Mouse (Mus musculus) bone marrow macrophage, adult 2 months (primary cell): ENCODE measurements around the gene Dclre1a.
"Not testable (repeated sequence)": the region's sequence is repeated elsewhere in the genome, so short reads cannot be mapped to it uniquely, and the experiment has no call there.

Source experiments
- CTCF ChIP-seq: IDR thresholded peaks from 2 replicates; pipeline ENCODE4 v1.5.1; 2012; ENCODE audit warnings: low read depth, mild to moderate bottlenecking, low read length, moderate library complexity
- POLR2A ChIP-seq: IDR thresholded peaks from 2 replicates; pipeline ENCODE4 v1.6.1; 2012; ENCODE audit warnings: mild to moderate bottlenecking, low read depth, low read length, borderline replicate concordance

DNA sequence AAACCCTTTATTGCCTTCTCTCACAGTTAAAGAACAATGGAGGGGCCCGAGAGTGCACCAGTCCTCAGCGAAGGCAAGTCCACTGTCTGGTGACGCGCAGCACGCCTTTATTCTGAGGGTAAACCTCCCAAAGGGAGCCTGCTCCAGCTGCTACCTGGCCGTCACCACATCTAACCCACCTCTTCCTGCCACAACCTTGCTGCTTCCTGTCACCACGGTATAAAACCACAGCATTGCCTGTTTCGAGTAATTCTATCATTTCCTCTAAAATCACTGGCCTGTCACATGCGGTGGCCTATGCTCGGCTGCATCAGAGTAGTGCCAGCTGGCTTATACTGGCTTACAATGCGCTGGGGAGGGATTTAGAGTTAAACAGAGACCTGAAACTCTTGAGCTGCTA is 17.5 kb downstream of the Dclre1a start:
- TF ChIP-seq POLR2A, CTCF: not testable (repeated sequence)
